Comparison of ENCODE assay signal across 30 mouse cellular contexts in genomic region chr1:59430886-59431486, GRCm38 (mm10). TPM values are rescaled to one million over a fixed set of nuclear protein-coding genes. Genes with fewer than 3 reads are reported as not detected.
DNase-seq lines count a peak whose midpoint lies in the region; ATAC-seq and TF ChIP-seq lines count a peak whose summit lies in the region.
"Had no signal": no experiment of that assay in that cellular context is flagged by ENCODE, and none has a peak within 500 bp of the region (broad histone marks: within the 10 kb centered on the region; RNA-seq: fewer than 3 reads in every experiment).

No protein-coding gene starts in this region.

- no peak overlapping the region for H3K4me2 ChIP-seq in heart, embryonic 11.5 days
- no peak overlapping the region for H3K4me2 ChIP-seq in liver, postnatal 0 days (ENCODE audit: low read depth, low read length)
- H3K4me2 ChIP-seq in liver, embryonic 12.5 days: no peak overlapping the region
- no peak overlapping the region for H3K4me2 ChIP-seq in midbrain, embryonic 11.5 days
- H3K4me2 ChIP-seq in forebrain, embryonic 12.5 days: no peak overlapping the region
- H3K4me2 ChIP-seq: embryonic facial prominence, embryonic 12.5 days; forebrain, embryonic 15.5 days; heart, embryonic 13.5 days; liver, embryonic 13.5 days; neural tube, embryonic 12.5 days had no signal

- H3K9me3 ChIP-seq in heart, embryonic 11.5 days (replicated peaks; ENCODE audit: control insufficient read depth, low read length): no peaks in the 10 kb centered on the region
- H3K9me3 ChIP-seq in liver, postnatal 0 days (ENCODE audit: low read length): no peaks in the 10 kb centered on the region
- no peaks in the 10 kb centered on the region for H3K9me3 ChIP-seq in liver, embryonic 12.5 days (replicated peaks)
- H3K9me3 ChIP-seq in midbrain, embryonic 11.5 days (ENCODE audit: control insufficient read depth, low read length): no peaks in the 10 kb centered on the region
- no peaks in the 10 kb centered on the region for H3K9me3 ChIP-seq in forebrain, embryonic 12.5 days
- H3K9me3 ChIP-seq: embryonic facial prominence, embryonic 12.5 days; forebrain, embryonic 15.5 days; heart, embryonic 13.5 days; liver, embryonic 13.5 days; midbrain, embryonic 10.5 days; neural tube, embryonic 12.5 days had no signal

- no peak overlapping the region for H3K4me3 ChIP-seq in heart, embryonic 11.5 days (ENCODE audit: low read depth, low read length)
- no peak overlapping the region for H3K4me3 ChIP-seq in liver, postnatal 0 days (ENCODE audit: low read depth, low read length)
- H3K4me3 ChIP-seq in liver, embryonic 12.5 days: no peak overlapping the region
- H3K4me3 ChIP-seq in midbrain, embryonic 11.5 days (ENCODE audit: low read depth, low read length): no peak overlapping the region
- H3K4me3 ChIP-seq in forebrain, embryonic 12.5 days (replicated peaks): no peak overlapping the region
- H3K4me3 ChIP-seq: embryonic facial prominence, embryonic 12.5 days; forebrain, embryonic 15.5 days; gastrocnemius, adult 2 months; heart, adult 2 months; heart, embryonic 13.5 days; liver, embryonic 13.5 days; midbrain, embryonic 10.5 days; neural tube, embryonic 12.5 days had no signal

- ATAC-seq in heart, embryonic 11.5 days (replicated peaks; ENCODE audit: insufficient number of reproducible peaks, low FRiP score, low TSS enrichment): no peak
- no peak for ATAC-seq in liver, postnatal 0 days
- ATAC-seq in liver, embryonic 12.5 days: no peak
- no peak for ATAC-seq in midbrain, embryonic 11.5 days (ENCODE audit: low FRiP score)
- ATAC-seq in forebrain, embryonic 12.5 days (ENCODE audit: low FRiP score): no peak
- ATAC-seq: forebrain, embryonic 15.5 days; hindbrain, embryonic 16.5 days; midbrain, embryonic 16.5 days had no signal

- TF ChIP-seq CTCF in liver, postnatal 0 days (IDR thresholded peaks at IDR 0.05; ENCODE audit: low read depth): no peak

- H3K27me3 ChIP-seq in heart, embryonic 11.5 days (ENCODE audit: control insufficient read depth, insufficient read depth, low read length): no peaks in the 10 kb centered on the region
- H3K27me3 ChIP-seq in liver, postnatal 0 days (ENCODE audit: insufficient read depth, low read length): no peaks in the 10 kb centered on the region
- no peaks in the 10 kb centered on the region for H3K27me3 ChIP-seq in liver, embryonic 12.5 days (replicated peaks)
- no peaks in the 10 kb centered on the region for H3K27me3 ChIP-seq in midbrain, embryonic 11.5 days (ENCODE audit: control insufficient read depth, insufficient read depth, low read length)
- no peaks in the 10 kb centered on the region for H3K27me3 ChIP-seq in forebrain, embryonic 12.5 days
- H3K27me3 ChIP-seq: embryonic facial prominence, embryonic 12.5 days; forebrain, embryonic 15.5 days; liver, embryonic 13.5 days; neural tube, embryonic 12.5 days had no signal

- WGBS in heart, embryonic 11.5 days (ENCODE audit: insufficient replicate concordance): 87% methylated on average over 6 of the region's 6 CpGs
- 72% methylated on average over 6 of the region's 6 CpGs for WGBS in liver, postnatal 0 days (ENCODE audit: insufficient replicate concordance)
- 56% methylated on average over 6 of the region's 6 CpGs for WGBS in liver, embryonic 12.5 days (ENCODE audit: insufficient replicate concordance)
- 93% methylated on average over 6 of the region's 6 CpGs for WGBS in midbrain, embryonic 11.5 days
- WGBS in forebrain, embryonic 12.5 days: 91% methylated on average over 6 of the region's 6 CpGs

- H3K36me3 ChIP-seq in heart, embryonic 11.5 days (ENCODE audit: control insufficient read depth, insufficient read depth, low read length): no peaks in the 10 kb centered on the region
- no peaks in the 10 kb centered on the region for H3K36me3 ChIP-seq in liver, postnatal 0 days (replicated peaks; ENCODE audit: insufficient read depth, low read length)
- H3K36me3 ChIP-seq in liver, embryonic 12.5 days: no peaks in the 10 kb centered on the region
- H3K36me3 ChIP-seq in midbrain, embryonic 11.5 days (ENCODE audit: control insufficient read depth, insufficient read depth, low read length): no peaks in the 10 kb centered on the region
- no peaks in the 10 kb centered on the region for H3K36me3 ChIP-seq in forebrain, embryonic 12.5 days (replicated peaks)
- H3K36me3 ChIP-seq: embryonic facial prominence, embryonic 12.5 days; forebrain, embryonic 15.5 days; heart, embryonic 13.5 days; liver, embryonic 13.5 days; midbrain, embryonic 10.5 days; neural tube, embryonic 12.5 days had no signal

- DNase-seq in heart, adult 11 months: peak; percentile 86
- no peak for DNase-seq in liver, postnatal 0 days
- DNase-seq in kidney, postnatal 10 days: peak; percentile 35
- DNase-seq in midbrain, embryonic 11.5 days (ENCODE audit: low spot score, missing footprints): no peak
- no peak for DNase-seq in ovary, postnatal 10 days (ENCODE audit: low spot score)
- DNase-seq: adrenal gland, postnatal 25 days; cerebellum, adult 11-12 months; cerebellum, adult 9-11 months; embryo, embryonic 11 days; gastrocnemius, adult 2 months; gastrocnemius, postnatal 36 days; heart, adult 2 months; heart, postnatal 10 days; left cerebral cortex, postnatal 4 days; liver, embryonic 13.5 days; lung, adult 2 months; lung, postnatal 10 days; right cerebral cortex, postnatal 14 days; thymus, postnatal 14 days had no signal

- no peaks in the 10 kb centered on the region; the same call in 1 of the 2 replicates for H3K4me1 ChIP-seq in heart, embryonic 11.5 days (ENCODE audit: control insufficient read depth, insufficient read depth, low read length)
- H3K4me1 ChIP-seq in liver, postnatal 0 days (ENCODE audit: insufficient read depth): peaks cover 13% of the 10 kb centered on the region
- no peaks in the 10 kb centered on the region for H3K4me1 ChIP-seq in liver, embryonic 12.5 days
- H3K4me1 ChIP-seq in midbrain, embryonic 11.5 days (ENCODE audit: control insufficient read depth, insufficient read depth, low read length): no peaks in the 10 kb centered on the region
- 0 out of 2 replicates have a peak, but pooled peaks cover 3% of the 10 kb centered on the region for H3K4me1 ChIP-seq in forebrain, embryonic 12.5 days
- H3K4me1 ChIP-seq: embryonic facial prominence, embryonic 12.5 days; heart, embryonic 13.5 days; neural tube, embryonic 12.5 days had no signal

- no peak overlapping the region for H3K27ac ChIP-seq in heart, embryonic 11.5 days (ENCODE audit: low read depth, low read length)
- peak overlapping the region; percentile 52; the same call in 1 of the 2 replicates for H3K27ac ChIP-seq in liver, postnatal 0 days (ENCODE audit: low read depth)
- no peak overlapping the region for H3K27ac ChIP-seq in liver, embryonic 12.5 days
- no peak overlapping the region for H3K27ac ChIP-seq in midbrain, embryonic 11.5 days (ENCODE audit: low read depth, low read length)
- no peak overlapping the region for H3K27ac ChIP-seq in forebrain, embryonic 12.5 days
- H3K27ac ChIP-seq: embryonic facial prominence, embryonic 12.5 days; forebrain, embryonic 15.5 days; gastrocnemius, adult 2 months; heart, adult 2 months; heart, embryonic 13.5 days; liver, embryonic 13.5 days; macrophage; midbrain, embryonic 10.5 days; neural tube, embryonic 12.5 days had no signal

- no peak overlapping the region for H3K9ac ChIP-seq in heart, embryonic 11.5 days (ENCODE audit: low read depth, low read length)
- no peak overlapping the region for H3K9ac ChIP-seq in liver, postnatal 0 days (replicated peaks)
- H3K9ac ChIP-seq in liver, embryonic 12.5 days: no peak overlapping the region
- no peak overlapping the region for H3K9ac ChIP-seq in midbrain, embryonic 11.5 days (ENCODE audit: low read length)
- no peak overlapping the region for H3K9ac ChIP-seq in forebrain, embryonic 12.5 days
- H3K9ac ChIP-seq: embryonic facial prominence, embryonic 12.5 days; forebrain, embryonic 15.5 days; heart, embryonic 13.5 days; liver, embryonic 13.5 days; neural tube, embryonic 12.5 days had no signal

- TF ChIP-seq EP300 in liver, postnatal 0 days (IDR thresholded peaks at IDR 0.05; ENCODE audit: low read depth): no peak

RNA-seq across cellular contexts. Expression of gene Fzd7, which starts 51.2 kb away (rescaled TPM):
- 4.5 and 6.0 TPM in 2 replicates for polyA plus RNA-seq in heart, embryonic 11.5 days (2014; fragmentation: Nextera tagmentation; extraction: Ambion mirVana)
- polyA plus RNA-seq in liver, postnatal 0 days (2015; fragmentation: Nextera tagmentation; extraction: Ambion mirVana): 0.76 and 0.99 TPM in 2 replicates
- 5.3 and 5.4 TPM in 2 replicates for polyA plus RNA-seq in liver, embryonic 12.5 days (2016; fragmentation: Nextera tagmentation; extraction: Ambion mirVana)
- polyA plus RNA-seq in midbrain, embryonic 11.5 days (2014; fragmentation: Nextera tagmentation; extraction: Ambion mirVana): 5.3 and 6.3 TPM in 2 replicates
- polyA plus RNA-seq in forebrain, embryonic 12.5 days (2016; fragmentation: Nextera tagmentation; extraction: Ambion mirVana): 8.1 and 10.9 TPM in 2 replicates

Comparison
In these comparisons a context has a peak if more than half of its experiments do, and no peak if none do; other contexts are left out.
1. DNase-seq: peak in heart, adult 11 months (single experiment) and kidney, postnatal 10 days (single experiment); none in liver, postnatal 0 days (single experiment), midbrain, embryonic 11.5 days (single experiment) and ovary, postnatal 10 days (single experiment).